Mouse (Mus musculus) hindlimb bud, embryonic 11.5 days (tissue): ENCODE measurements at regions not wholly inside any gene's neighbourhood (a gene's known extent, or its start where the extent isn't known, plus 50 kb on each side); places are given as distances from the start of the nearest gene placed in this dataset.
"Not testable (repeated sequence)": the region's sequence is repeated elsewhere in the genome, so short reads cannot be mapped to it uniquely, and the experiment has no call there.

ENCODE experiments used
- DNase-seq: peaks from one replicate; pipeline ENCODE4 v3.0.0-alpha.2; 2012; ENCODE audit warnings: low read depth, low spot score; ENCODE audit errors: extremely low spot score

DNA sequence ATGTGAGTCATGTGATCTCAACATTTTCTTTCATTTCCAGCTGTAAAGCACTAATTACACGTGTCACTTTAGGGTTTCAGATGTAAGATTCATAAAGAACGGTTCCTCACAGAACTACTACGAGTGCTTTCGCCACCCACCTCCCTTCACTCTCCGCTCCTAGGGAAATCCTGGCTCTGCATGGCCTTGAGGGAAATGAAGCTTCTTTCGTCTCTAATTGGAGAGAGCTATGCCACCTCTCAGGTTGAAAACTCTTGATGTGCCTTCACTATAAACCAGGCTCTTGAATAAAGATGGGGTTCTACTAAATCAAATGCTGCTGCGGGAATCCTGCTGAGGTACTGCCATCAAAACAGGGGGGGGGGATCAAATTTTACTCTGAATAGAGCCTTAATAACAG, 686.0 kb upstream of the Hs3st1 start:
- no peak for DNase-seq

GRCm38 (mm10) chr5:40402721-40403120, 647.4 kb upstream of the Hs3st1 start:
- DNase-seq: no peak

DNA sequence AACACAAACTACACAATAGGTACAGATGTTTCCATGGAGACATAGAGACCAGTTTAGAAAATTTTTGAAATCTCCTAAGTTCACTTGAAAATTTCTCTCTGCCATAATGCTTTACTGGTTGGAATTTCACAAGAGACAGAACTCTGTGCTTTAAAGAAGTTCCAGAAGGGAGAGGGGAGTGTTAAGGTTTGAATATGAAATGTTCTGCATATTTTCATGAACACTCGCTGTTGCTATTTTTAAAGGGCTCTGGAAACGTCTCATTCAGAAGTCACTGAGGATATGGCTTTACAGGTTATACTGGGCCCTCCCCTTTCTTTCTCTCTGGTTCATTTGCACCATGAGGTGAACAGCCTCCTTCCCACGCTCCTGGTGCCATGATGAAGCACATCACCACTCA, 639.5 kb upstream of the Hs3st1 start:
- no peak for DNase-seq

GRCm38 (mm10) chr5:40389591-40389990, 634.3 kb upstream of the Hs3st1 start:
- DNase-seq: no peak

DNA sequence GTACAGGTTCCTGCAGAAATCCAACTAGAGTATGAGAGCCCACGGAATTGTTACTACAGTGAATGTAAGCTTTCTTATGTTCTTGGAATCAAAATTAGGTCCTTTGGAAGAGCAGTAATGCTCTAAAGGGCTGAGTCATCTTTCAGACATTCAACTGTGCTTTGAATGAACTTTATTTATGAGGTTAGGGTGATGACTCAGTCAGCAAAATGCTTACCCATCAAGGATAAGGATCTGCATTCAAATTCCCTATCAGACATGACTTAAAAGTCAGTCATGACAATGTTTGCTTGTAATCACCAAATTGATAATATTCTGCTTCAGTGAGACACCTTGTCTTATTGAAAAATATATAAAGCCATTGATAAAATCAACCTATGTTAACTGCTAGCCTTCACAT, 611.7 kb upstream of the Hs3st1 start:
- DNase-seq: no peak

DNA sequence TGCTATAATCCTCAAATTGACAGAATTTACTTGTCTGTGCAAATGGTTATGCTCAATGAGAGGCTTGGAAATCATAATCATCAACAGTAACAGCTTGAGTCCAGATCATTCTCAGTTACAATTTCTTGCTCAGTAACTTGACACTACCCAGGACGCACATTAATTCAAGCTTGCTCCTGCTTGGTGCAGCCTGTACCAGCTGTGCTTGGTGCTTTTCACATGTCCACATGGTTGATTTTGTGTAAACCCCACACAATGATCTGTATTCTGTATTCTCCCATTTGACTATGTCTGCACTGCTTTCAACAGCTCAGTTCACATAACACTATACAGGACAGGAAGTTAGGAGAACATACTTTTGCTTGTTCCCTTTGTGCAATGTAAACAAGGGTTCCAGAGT, 576.0 kb upstream of the Hs3st1 start:
- DNase-seq: no peak

DNA sequence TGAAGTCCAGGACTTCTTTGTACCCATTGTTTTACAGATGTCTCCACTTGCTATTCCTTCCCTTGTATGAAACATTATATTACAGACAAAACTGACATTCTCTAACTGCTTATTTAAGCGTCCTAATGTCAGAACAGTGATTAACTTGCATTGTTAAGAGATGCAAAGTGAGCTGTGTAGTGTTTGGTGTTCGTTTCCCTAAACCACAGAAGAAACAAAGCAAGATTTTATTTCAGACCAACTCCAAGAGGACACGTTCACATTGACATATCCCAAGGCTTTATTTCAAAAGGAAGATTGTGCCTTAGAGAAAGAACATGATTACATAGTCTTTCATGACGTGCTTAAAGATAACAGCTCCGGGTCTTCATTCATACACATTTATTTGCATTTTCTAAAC, 553.2 kb upstream of the Hs3st1 start:
- no peak for DNase-seq

- not testable (repeated sequence) for DNase-seq
These were observed 549.5 kb upstream of the Hs3st1 start for GRCm38 (mm10) chr5:40304777-40305176.

DNA sequence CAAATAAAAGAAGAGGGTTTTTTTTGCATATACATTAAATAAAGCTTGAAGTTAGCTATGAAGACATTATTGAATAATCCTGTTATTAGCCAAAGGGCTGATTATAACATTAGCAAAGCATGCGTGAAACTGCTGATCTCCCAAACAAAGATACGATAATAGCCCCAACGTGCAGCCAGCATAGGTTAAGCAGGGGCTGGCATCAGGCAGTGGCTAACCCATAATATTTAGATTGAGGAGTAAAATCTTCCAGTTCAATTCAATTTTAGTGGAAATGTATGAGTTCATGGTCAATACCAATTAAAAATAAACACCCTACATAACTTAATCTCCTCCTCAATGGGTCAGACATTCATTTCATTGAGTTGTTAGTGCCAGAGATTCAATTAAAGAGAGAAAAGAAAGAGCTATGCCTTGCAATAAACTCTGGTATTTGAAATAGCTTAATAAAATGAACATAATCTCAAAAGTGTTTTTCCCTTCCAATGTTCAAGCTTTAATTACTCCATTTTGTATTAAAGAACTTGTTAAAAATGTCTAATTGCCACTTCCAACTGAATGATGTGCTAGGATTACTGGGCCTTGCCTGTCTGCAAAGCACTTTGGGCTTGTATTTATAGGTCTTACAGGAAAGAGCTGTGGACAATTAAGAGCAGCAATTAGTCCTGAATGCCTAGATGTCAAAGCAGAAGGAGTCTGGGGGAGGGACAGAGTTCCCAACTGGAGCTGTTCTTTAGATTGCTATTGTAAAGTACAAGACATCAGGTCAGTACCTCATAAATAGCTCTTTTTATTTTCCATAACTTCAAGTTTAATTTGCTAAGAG, 539.8 kb upstream of the Hs3st1 start:
- peak; percentile 8 for DNase-seq

DNA sequence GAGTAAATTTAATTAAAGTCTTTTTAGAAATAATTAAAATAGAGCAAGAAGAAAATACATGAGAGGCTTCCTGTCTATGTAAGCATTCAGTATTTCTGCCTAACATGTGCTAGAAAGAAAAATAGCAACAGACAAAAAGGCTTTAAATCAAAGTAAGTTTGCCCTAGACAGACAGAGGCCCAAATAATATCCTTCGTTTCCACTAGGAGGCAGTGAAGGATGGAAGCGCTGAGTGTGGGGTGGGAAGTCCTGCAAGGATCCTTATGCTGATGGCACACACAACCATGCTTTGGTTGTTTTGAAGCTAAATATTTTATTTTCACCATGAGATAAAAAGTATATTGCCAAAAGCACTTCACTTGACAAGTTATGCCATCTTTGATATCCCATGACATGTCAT, 527.1 kb upstream of the Hs3st1 start:
- no peak for DNase-seq

DNA sequence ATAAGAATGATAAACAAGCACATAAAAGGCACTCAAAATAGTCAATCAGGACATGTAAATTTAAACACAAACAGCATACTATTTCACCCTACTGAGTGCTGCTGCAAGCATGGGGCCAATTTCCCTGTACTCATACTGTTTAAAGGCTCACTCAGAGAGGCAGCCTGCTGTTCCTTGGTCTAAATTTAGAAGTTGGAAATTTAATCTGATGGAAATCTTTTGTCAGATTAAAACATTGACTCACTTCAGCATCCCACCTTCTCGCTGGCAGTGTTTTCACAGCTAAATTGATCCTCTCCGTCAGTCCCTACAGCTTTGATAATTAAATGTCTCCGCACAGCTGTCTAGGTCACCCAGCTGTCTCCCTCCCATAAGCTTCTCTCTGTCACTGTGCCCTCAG, 491.4 kb upstream of the Hs3st1 start:
- DNase-seq: no peak
